Mouse (Mus musculus): ENCODE measurements around the gene Oas1d. TPM values are rescaled to one million over a fixed set of nuclear protein-coding genes. Genes with fewer than 3 reads are reported as not detected.
"Not testable (repeated sequence)": the region's sequence is repeated elsewhere in the genome, so short reads cannot be mapped to it uniquely, and the experiment has no call there.

Oas1d gene
- total RNA-seq (2021) = not detected

- DNase-seq; intact Hi-C loops (cut with DNase I): not testable (repeated sequence)
Observed at GRCm38 (mm10) chr5:120914204-120914603, at the start of gene Oas1d. Gene Oas1d, plus strand, starts transcription at chr5:120914536.

DNA sequence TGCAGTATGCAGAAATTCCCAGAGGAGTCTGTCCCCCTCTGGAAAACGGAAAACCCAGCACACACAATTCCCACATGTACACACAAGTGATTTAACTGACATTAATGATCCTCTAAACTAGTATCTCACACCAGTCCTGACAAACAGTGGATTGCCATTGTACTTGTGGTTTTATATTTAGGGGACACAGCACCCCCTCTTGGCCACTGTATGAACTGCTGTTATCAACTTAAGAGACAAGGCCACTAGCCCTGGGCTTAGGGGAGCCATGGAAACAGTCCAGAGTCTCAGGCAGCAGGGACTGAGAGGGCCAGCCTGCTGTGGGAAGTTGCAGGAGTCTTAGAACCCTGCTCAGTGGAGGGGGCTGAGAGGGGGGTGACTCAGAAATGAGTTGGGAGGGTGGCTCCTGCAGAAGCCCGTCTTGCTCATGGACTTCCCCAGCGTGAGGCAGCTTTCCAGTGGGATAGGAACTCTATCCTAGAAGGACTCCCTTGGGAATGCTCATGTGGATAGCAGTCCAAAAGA is 48.9 kb upstream of the Oas1d start:
- intact Hi-C loops (cut with DNase I) = no loop called here
- DNase-seq = peak in 1 of 2 experiments; percentile 13

DNA sequence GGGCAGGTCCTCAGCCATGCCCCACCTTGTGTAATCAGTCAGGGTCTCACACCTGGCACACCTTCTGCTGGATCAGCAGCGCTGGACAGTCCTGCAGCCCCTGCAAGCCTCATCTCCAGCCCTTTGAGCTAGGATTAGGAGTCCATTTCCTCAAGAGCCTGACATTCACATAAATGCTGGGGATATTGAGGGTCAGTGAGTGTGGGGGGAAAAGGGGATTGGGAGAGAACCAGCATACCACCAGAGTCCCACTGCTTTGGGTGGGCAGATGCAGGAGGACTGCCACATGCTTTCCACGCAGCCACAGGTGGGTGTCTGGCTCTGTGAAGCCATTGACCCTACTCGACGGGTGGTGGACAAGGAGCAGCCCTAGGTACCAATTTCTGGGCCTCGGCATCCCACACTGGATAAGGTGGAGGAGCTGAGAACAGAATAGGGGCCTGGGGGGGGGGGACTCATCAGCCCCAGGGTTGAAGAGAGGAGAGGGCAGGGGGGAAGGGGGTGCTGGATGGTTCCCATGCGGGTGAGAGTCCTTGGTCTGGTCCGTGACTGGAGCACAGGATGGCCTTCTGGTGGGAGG is 44.8 kb upstream of the Oas1d start:
- DNase-seq = no peak
- intact Hi-C loops (cut with DNase I) = no loop called here

DNA sequence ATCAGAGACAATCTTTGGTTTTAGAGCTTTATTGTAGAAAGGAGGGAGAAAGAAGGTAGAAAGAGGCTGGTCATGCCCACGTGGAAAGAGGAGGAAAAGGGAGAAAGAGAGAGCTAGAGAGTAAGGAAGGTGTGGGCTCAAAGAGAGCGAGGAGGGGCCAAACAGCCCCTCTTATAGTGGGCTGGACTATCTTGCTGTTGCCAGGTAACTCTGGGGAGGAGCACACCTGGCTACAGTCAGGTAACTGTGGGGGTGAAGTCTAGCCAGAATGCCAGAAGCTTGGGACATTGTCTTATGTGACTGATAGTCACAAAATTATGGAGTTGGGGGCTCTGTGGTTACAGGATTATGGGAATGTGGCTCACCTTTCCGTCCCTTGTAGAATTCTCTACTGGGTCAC is 44.3 kb upstream of the Oas1d start:
- intact Hi-C loops (cut with DNase I) = no loop called here
- no peak for DNase-seq

GRCm38 (mm10) chr5:120870782-120871181 is 43.6 kb upstream of the Oas1d start:
- intact Hi-C loops (cut with DNase I) = no loop called here
- DNase-seq = no peak

DNA sequence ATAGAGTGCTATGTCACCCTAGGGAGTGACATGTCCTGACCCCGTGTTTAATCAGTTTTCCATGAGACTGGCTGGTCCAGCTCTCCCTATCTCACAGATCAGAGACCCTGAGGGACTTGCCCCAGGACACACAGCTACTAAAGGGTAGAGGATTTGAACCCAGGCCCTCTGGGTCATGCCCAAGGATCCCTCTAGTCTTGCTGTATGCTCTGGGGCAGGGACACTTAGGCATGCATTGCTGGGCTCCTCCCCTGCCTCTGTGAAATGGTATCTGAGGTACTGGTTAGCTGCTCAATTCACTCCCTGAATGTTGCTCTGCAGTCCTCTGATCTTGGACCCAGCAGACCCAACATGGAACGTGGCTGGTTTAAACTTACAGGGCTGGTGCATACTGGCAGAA is 42.9 kb upstream of the Oas1d start:
- DNase-seq = no peak
- intact Hi-C loops (cut with DNase I) = no loop called here

DNA sequence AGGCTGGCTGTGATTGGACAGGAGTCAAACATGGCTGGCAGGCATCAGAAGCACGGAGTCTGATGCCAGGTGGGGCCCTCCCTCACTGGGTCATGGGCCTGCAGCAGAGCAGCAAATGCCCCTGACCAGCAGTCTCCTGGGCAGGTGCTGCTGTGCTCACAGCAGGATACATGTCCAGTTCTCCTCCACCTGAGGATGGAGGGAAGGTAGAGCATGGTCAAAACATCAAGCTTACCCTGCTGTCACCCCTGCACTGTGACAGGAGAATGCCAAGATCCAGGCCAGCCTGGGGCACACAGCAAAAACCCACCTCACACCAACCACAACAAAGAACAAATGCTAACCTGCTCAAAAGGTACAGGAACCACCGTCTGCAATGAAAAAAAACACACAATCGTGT is 37.5 kb upstream of the Oas1d start:
- intact Hi-C loops (cut with DNase I); DNase-seq: not testable (repeated sequence)

- DNase-seq; intact Hi-C loops (cut with DNase I): not testable (repeated sequence)
Observed at GRCm38 (mm10) chr5:120877407-120877806, 36.9 kb upstream of the Oas1d start.

- DNase-seq = not testable (repeated sequence)
- intact Hi-C loops (cut with DNase I) = loop anchor here (1.0 kb wide), 1 partner anchor 19 kb away; no protein-coding TSS in a partner anchor
Observed at GRCm38 (mm10) chr5:120878803-120879202, 35.5 kb upstream of the Oas1d start.

- intact Hi-C loops (cut with DNase I) = not testable (repeated sequence)
Observed at GRCm38 (mm10) chr5:120881681-120882080, 32.7 kb upstream of the Oas1d start.

GRCm38 (mm10) chr5:120887413-120887812 is 26.9 kb upstream of the Oas1d start, which contains the start of gene Oas1g:
Gene Oas1g, minus strand, starts transcription at chr5:120887613.
- DNase-seq; intact Hi-C loops (cut with DNase I): not testable (repeated sequence)

More at GRCm38 (mm10) chr5:120881681-120882080, 32.7 kb upstream of the Oas1d start:
- DNase-seq = not testable (repeated sequence)

- no peak for DNase-seq
- intact Hi-C loops (cut with DNase I) = loop anchor here (2.0 kb wide), 1 partner anchor 15 kb away; no protein-coding TSS in a partner anchor
Observed at GRCm38 (mm10) chr5:120887831-120888230, 26.5 kb upstream of the Oas1d start.

GRCm38 (mm10) chr5:120888294-120888815 is 26.0 kb upstream of the Oas1d start:
- not testable (repeated sequence) for DNase-seq
- intact Hi-C loops (cut with DNase I) = loop anchor here (2.0 kb wide), 1 partner anchor 14 kb away; no protein-coding TSS in a partner anchor

DNA sequence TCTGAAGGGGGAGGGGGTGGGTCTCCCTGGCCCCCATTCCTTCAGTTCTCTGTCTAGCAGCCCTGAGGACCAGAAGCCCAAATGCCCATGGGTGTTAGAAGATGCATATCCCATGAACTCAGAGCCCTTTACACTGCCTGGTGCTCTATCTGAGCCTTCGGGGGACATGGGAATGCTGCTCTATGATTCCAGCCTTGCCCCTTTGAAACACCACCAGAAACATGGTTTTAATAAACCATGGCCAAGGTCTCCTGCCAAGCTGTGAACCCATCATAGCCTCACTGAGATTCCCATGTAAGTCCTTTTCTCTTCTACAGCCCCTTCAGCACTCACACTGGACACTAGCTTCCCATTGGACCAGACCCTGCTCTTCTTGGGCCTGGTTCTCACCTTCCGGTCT is 24.3 kb upstream of the Oas1d start:
- intact Hi-C loops (cut with DNase I) = no loop called here
- DNase-seq = no peak

GRCm38 (mm10) chr5:120890991-120891390 is 23.3 kb upstream of the Oas1d start:
- intact Hi-C loops (cut with DNase I) = no loop called here
- DNase-seq = no peak

DNA sequence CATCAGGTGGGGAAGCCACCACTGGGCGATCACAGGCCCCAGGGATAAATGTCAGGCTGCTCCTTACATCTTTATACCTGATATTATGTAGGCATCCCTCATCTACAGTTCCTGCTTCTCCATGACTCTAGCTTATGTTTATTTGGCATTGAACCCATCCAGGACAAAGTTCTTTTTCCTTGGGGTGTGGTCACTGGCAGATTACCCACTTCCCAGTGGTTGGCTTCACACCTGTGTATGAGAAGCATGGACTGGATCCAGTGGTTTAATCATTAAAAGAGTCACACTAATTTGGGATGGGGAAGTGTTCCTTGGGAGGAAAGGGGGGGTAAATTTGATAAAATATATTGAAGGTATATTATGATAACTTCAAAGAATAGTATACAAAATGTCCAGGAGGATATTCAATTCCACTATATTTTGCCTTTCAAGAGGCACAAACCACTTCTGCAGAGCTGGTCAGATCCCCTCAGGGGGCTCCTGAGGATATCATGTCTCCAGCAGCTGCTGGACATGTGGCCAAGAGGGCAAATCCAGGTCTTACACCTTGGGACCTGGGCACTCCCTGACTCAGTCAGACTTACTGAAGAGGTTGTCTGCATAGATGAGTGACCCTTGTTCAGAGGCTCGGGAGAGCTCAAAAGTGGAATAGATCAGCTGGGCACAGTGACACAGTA is 22.6 kb upstream of the Oas1d start:
- intact Hi-C loops (cut with DNase I); DNase-seq: not testable (repeated sequence)

GRCm38 (mm10) chr5:120892243-120892660 is 22.1 kb upstream of the Oas1d start:
- no peak for DNase-seq
- intact Hi-C loops (cut with DNase I) = no loop called here

DNA sequence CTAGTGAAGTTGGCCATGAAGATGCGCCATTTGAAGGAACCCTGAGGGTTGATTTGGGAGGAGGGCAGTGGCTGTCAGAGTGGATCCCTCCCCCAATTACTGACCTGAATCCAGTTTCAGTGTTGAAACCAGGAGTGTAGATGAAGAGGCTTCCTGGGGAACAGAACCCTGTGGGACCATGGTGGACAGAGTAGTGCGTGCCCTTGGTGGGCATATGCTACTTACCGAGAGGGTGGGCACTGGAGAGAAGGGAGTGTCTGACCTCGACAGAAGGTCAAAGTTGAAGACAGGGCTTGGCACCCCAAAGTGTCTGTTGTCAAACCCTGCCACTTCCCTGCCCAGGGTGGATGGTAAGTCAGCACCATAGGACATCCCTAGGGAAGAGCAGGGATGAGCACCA is 20.5 kb upstream of the Oas1d start:
- DNase-seq; intact Hi-C loops (cut with DNase I): not testable (repeated sequence)

GRCm38 (mm10) chr5:120894692-120895091 is 19.6 kb upstream of the Oas1d start:
- DNase-seq; intact Hi-C loops (cut with DNase I): not testable (repeated sequence)

DNA sequence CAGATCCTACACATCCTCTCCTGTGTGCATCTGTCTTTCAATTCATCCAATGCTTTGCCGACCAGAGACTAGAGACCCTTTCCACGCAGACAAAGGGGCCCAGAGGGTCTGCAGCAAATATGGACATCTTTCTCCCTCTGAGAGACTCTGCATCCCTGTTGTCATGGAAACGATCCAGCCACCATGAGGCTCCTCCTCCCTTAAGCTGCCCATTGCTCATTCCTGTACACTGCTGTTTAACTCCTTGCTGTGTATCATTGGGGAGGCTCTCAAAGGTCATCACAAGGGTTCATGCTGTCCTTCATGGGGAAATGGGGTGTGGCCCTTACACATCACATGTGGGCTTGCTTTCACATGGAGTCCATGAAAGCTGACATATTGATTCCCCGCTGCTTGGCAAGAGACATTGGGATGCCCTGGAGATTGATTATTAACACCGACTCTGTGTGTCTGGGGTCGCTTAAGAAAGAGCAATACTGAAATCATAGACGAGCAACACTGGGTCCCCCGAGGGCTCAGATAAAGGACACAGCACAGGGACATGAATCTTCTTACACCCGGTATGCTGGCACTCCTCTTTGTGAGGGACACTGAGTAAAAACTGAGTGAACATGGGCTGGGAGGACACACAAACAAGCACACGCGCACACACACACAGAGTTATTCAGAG is 19.0 kb upstream of the Oas1d start:
- no peak for DNase-seq
- intact Hi-C loops (cut with DNase I) = no loop called here

GRCm38 (mm10) chr5:120898307-120898706 is 16.0 kb upstream of the Oas1d start:
- intact Hi-C loops (cut with DNase I) = loop anchor here (1.0 kb wide), 1 partner anchor 19 kb away; no protein-coding TSS in a partner anchor
- no peak for DNase-seq

All from heart, postnatal 10 days (tissue).